In genomic region chr6:117956851-117957501, GRCm38 (mm10) we compare ENCODE assay signal across 12 mouse cellular contexts. TPM values are rescaled to one million over a fixed set of nuclear protein-coding genes. Genes with fewer than 3 reads are reported as not detected.
A peak's percentile ranks its signal among the peaks of the same experiment; 100 is the strongest.
DNase-seq lines count a peak whose midpoint lies in the region; ATAC-seq and TF ChIP-seq lines count a peak whose summit lies in the region.
"Had no signal": no experiment of that assay in that cellular context is flagged by ENCODE, and none has a peak within 500 bp of the region (broad histone marks: within the 10 kb centered on the region; RNA-seq: fewer than 3 reads in every experiment).

No protein-coding gene starts in this region.

- H3K4me2 ChIP-seq in heart, embryonic 12.5 days = peak overlapping the region; percentile 49
- no peak overlapping the region for H3K4me2 ChIP-seq in midbrain, postnatal 0 days (ENCODE audit: low read depth, low read length, poor library complexity, severe bottlenecking)
- no peak overlapping the region for H3K4me2 ChIP-seq in midbrain, embryonic 16.5 days (ENCODE audit: low read length)
- H3K4me2 ChIP-seq in stomach, embryonic 16.5 days (ENCODE audit: low read depth, low read length) = no peak overlapping the region; the same call in 1 of the 2 replicates
- H3K4me2 ChIP-seq in hindbrain, embryonic 13.5 days = no peak overlapping the region
- H3K4me2 ChIP-seq: neural tube, embryonic 13.5 days had no signal

- peaks cover 3% of the 10 kb centered on the region; the same call in 1 of the 2 replicates for H3K9me3 ChIP-seq in heart, embryonic 12.5 days (replicated peaks)
- no peaks in the 10 kb centered on the region for H3K9me3 ChIP-seq in midbrain, postnatal 0 days (ENCODE audit: low read length)
- no peaks in the 10 kb centered on the region for H3K9me3 ChIP-seq in midbrain, embryonic 16.5 days (replicated peaks; ENCODE audit: control insufficient read depth, low read length, poor library complexity, severe bottlenecking)
- 0 out of 2 replicates have a peak, but pooled peaks cover 3% of the 10 kb centered on the region for H3K9me3 ChIP-seq in stomach, embryonic 16.5 days (replicated peaks; ENCODE audit: control insufficient read depth, low read length)
- H3K9me3 ChIP-seq in hindbrain, embryonic 13.5 days = no peaks in the 10 kb centered on the region
- H3K9me3 ChIP-seq: neural tube, embryonic 13.5 days had no signal

- H3K27me3 ChIP-seq in heart, embryonic 12.5 days (replicated peaks) = 0 out of 2 replicates have a peak, but pooled peaks cover 3% of the 10 kb centered on the region
- H3K27me3 ChIP-seq in midbrain, postnatal 0 days (ENCODE audit: insufficient read depth, low read length) = no peaks in the 10 kb centered on the region
- H3K27me3 ChIP-seq in midbrain, embryonic 16.5 days (ENCODE audit: control insufficient read depth, insufficient read depth, low read depth, low read length) = no peaks in the 10 kb centered on the region
- H3K27me3 ChIP-seq in stomach, embryonic 16.5 days (ENCODE audit: control insufficient read depth, insufficient read depth, low read length) = no peaks in the 10 kb centered on the region
- no peaks in the 10 kb centered on the region for H3K27me3 ChIP-seq in hindbrain, embryonic 13.5 days
- H3K27me3 ChIP-seq: neural tube, embryonic 13.5 days had no signal

- peaks cover 9% of the 10 kb centered on the region for H3K4me1 ChIP-seq in heart, embryonic 12.5 days (replicated peaks)
- no peaks in the 10 kb centered on the region for H3K4me1 ChIP-seq in midbrain, postnatal 0 days (ENCODE audit: insufficient read depth, low read length)
- H3K4me1 ChIP-seq in midbrain, embryonic 16.5 days (ENCODE audit: control insufficient read depth, insufficient read depth, low read length) = peaks cover 5% of the 10 kb centered on the region; the same call in 1 of the 2 replicates
- H3K4me1 ChIP-seq in stomach, embryonic 16.5 days (ENCODE audit: control insufficient read depth, insufficient read depth, low read length) = no peaks in the 10 kb centered on the region
- peaks cover 4% of the 10 kb centered on the region; the same call in 1 of the 2 replicates for H3K4me1 ChIP-seq in hindbrain, embryonic 13.5 days (replicated peaks)

- DNase-seq in heart, postnatal 10 days = no peak
- DNase-seq in midbrain, postnatal 0 days (ENCODE audit: low spot score) = peak; percentile 3
- peak; percentile 6 to 27 for DNase-seq in kidney, adult 8-10 months
- DNase-seq in layer of hippocampus, adult 9-10 months (ENCODE audit: low spot score) = no peak
- DNase-seq: gastrocnemius, postnatal 14 days; lung, adult 2 months had no signal

- WGBS in heart, embryonic 12.5 days = 14% methylated on average over 14 of the region's 14 CpGs
- 20% methylated on average over 14 of the region's 14 CpGs for WGBS in midbrain, postnatal 0 days
- 20% methylated on average over 14 of the region's 14 CpGs for WGBS in midbrain, embryonic 16.5 days
- 23% methylated on average over 14 of the region's 14 CpGs for WGBS in stomach, embryonic 16.5 days
- WGBS in hindbrain, embryonic 13.5 days = 25% methylated on average over 14 of the region's 14 CpGs

- no peak overlapping the region for H3K27ac ChIP-seq in heart, embryonic 12.5 days (ENCODE audit: poor library complexity, severe bottlenecking)
- H3K27ac ChIP-seq in midbrain, postnatal 0 days (ENCODE audit: low read depth, low read length) = no peak overlapping the region
- no peak overlapping the region for H3K27ac ChIP-seq in midbrain, embryonic 16.5 days (ENCODE audit: low read length)
- H3K27ac ChIP-seq in stomach, embryonic 16.5 days (ENCODE audit: low read length) = no peak overlapping the region
- H3K27ac ChIP-seq in hindbrain, embryonic 13.5 days = no peak overlapping the region
- H3K27ac ChIP-seq: neural tube, embryonic 13.5 days had no signal

- no peaks in the 10 kb centered on the region for H3K36me3 ChIP-seq in heart, embryonic 12.5 days
- H3K36me3 ChIP-seq in midbrain, postnatal 0 days (ENCODE audit: insufficient read depth, low read length) = no peaks in the 10 kb centered on the region
- no peaks in the 10 kb centered on the region for H3K36me3 ChIP-seq in midbrain, embryonic 16.5 days (ENCODE audit: control insufficient read depth, insufficient read depth, low read length)
- no peaks in the 10 kb centered on the region for H3K36me3 ChIP-seq in stomach, embryonic 16.5 days (ENCODE audit: control insufficient read depth, insufficient read depth, low read length)
- H3K36me3 ChIP-seq in hindbrain, embryonic 13.5 days = no peaks in the 10 kb centered on the region
- H3K36me3 ChIP-seq: neural tube, embryonic 13.5 days had no signal

- no peak for ATAC-seq in heart, embryonic 12.5 days (ENCODE audit: insufficient number of reproducible peaks, low FRiP score)
- no peak for ATAC-seq in midbrain, postnatal 0 days (ENCODE audit: low FRiP score)
- no peak for ATAC-seq in midbrain, embryonic 16.5 days
- ATAC-seq in stomach, embryonic 16.5 days (ENCODE audit: insufficient read depth, low FRiP score) = no peak
- ATAC-seq in hindbrain, embryonic 13.5 days (ENCODE audit: low FRiP score) = no peak

- TF ChIP-seq CTCF in midbrain, postnatal 0 days (IDR thresholded peaks at IDR 0.05) = peak; percentile 42

- H3K9ac ChIP-seq in heart, embryonic 12.5 days = no peak overlapping the region
- H3K9ac ChIP-seq in midbrain, postnatal 0 days (replicated peaks; ENCODE audit: low read length, poor library complexity, severe bottlenecking) = no peak overlapping the region
- no peak overlapping the region for H3K9ac ChIP-seq in midbrain, embryonic 16.5 days (ENCODE audit: low read depth, low read length)
- 0 out of 2 replicates have a peak overlapping the region, but pooled peaks have one; percentile 7 for H3K9ac ChIP-seq in stomach, embryonic 16.5 days (ENCODE audit: low read length)
- H3K9ac ChIP-seq in hindbrain, embryonic 13.5 days = no peak overlapping the region
- H3K9ac ChIP-seq: neural tube, embryonic 13.5 days had no signal

- peak overlapping the region; percentile 8; the same call in 1 of the 2 replicates for H3K4me3 ChIP-seq in heart, embryonic 12.5 days
- no peak overlapping the region for H3K4me3 ChIP-seq in midbrain, postnatal 0 days (ENCODE audit: low read depth, low read length)
- H3K4me3 ChIP-seq in midbrain, embryonic 16.5 days (ENCODE audit: low read depth, low read length) = no peak overlapping the region
- no peak overlapping the region for H3K4me3 ChIP-seq in stomach, embryonic 16.5 days (replicated peaks; ENCODE audit: low read length)
- no peak overlapping the region for H3K4me3 ChIP-seq in hindbrain, embryonic 13.5 days
- H3K4me3 ChIP-seq: neural tube, embryonic 13.5 days had no signal

- intact Hi-C loops in heart, postnatal 10 days (cut with DNase I) = no loop called here

RNA-seq across cellular contexts. Expression of gene Fxyd4, which starts 19.5 kb away (rescaled TPM):
- 1.2 and 1.5 TPM in 2 replicates for polyA plus RNA-seq in heart, embryonic 12.5 days (2016; fragmentation: Nextera tagmentation; extraction: Ambion mirVana)
- not detected for total RNA-seq in heart, postnatal 10 days (2021)
- total RNA-seq in midbrain, postnatal 0 days (2014; rRNA removed) = not detected in 2 replicates
- 0.49 and 0.96 TPM in 2 replicates for polyA plus RNA-seq in midbrain, postnatal 0 days (2015; fragmentation: Nextera tagmentation; extraction: Ambion mirVana)
- polyA plus RNA-seq in midbrain, embryonic 16.5 days (2015; fragmentation: Nextera tagmentation; extraction: Ambion mirVana) = 1.8 and 3.5 TPM in 2 replicates
- polyA plus RNA-seq in stomach, embryonic 16.5 days (2015; fragmentation: Nextera tagmentation; extraction: Ambion mirVana) = 2.4 and 4.2 TPM in 2 replicates
- 3.5 TPM in 2 replicates for polyA plus RNA-seq in hindbrain, embryonic 13.5 days (2015; fragmentation: Nextera tagmentation; extraction: Ambion mirVana)
- total RNA-seq: gastrocnemius, postnatal 14 days; layer of hippocampus, adult 8-10 months had no signal

RNA-seq across cellular contexts. Expression of gene Rasgef1a, which starts 54.3 kb away (rescaled TPM):
- 0.51 and 1.1 TPM in 2 replicates for polyA plus RNA-seq in heart, embryonic 12.5 days (2016; fragmentation: Nextera tagmentation; extraction: Ambion mirVana)
- under 1 TPM; 0.10 to 0.37 TPM for total RNA-seq in heart, postnatal 10 days (2021)
- total RNA-seq in midbrain, postnatal 0 days (2014; rRNA removed) = 23.0 and 25.4 TPM in 2 replicates
- polyA plus RNA-seq in midbrain, postnatal 0 days (2015; fragmentation: Nextera tagmentation; extraction: Ambion mirVana) = 10.9 and 11.6 TPM in 2 replicates
- polyA plus RNA-seq in midbrain, embryonic 16.5 days (2015; fragmentation: Nextera tagmentation; extraction: Ambion mirVana) = 7.8 and 8.8 TPM in 2 replicates
- 0.39 and 0.72 TPM in 2 replicates for polyA plus RNA-seq in stomach, embryonic 16.5 days (2015; fragmentation: Nextera tagmentation; extraction: Ambion mirVana)
- polyA plus RNA-seq in hindbrain, embryonic 13.5 days (2015; fragmentation: Nextera tagmentation; extraction: Ambion mirVana) = 0.90 and 1.1 TPM in 2 replicates

RNA-seq across cellular contexts. Expression of gene Hnrnpf, which starts 56.9 kb away (rescaled TPM):
- polyA plus RNA-seq in heart, embryonic 12.5 days (2016; fragmentation: Nextera tagmentation; extraction: Ambion mirVana) = 530 and 545 TPM in 2 replicates
- total RNA-seq in heart, postnatal 10 days (2021) = 100 to 1,000 TPM; 351 to 364 TPM
- total RNA-seq in midbrain, postnatal 0 days (2014; rRNA removed) = 154 and 159 TPM in 2 replicates
- 173 and 183 TPM in 2 replicates for polyA plus RNA-seq in midbrain, postnatal 0 days (2015; fragmentation: Nextera tagmentation; extraction: Ambion mirVana)
- 226 and 237 TPM in 2 replicates for polyA plus RNA-seq in midbrain, embryonic 16.5 days (2015; fragmentation: Nextera tagmentation; extraction: Ambion mirVana)
- polyA plus RNA-seq in stomach, embryonic 16.5 days (2015; fragmentation: Nextera tagmentation; extraction: Ambion mirVana) = 688 and 741 TPM in 2 replicates
- polyA plus RNA-seq in hindbrain, embryonic 13.5 days (2015; fragmentation: Nextera tagmentation; extraction: Ambion mirVana) = 307 and 313 TPM in 2 replicates

Comparison
In these comparisons a context has a peak if more than half of its experiments do, and no peak if none do; other contexts are left out.
1. DNase-seq: peak in midbrain, postnatal 0 days (single experiment) and kidney, adult 8-10 months (2 of 2); none in heart, postnatal 10 days (0 of 2) and layer of hippocampus, adult 9-10 months (single experiment).